Mouse (Mus musculus) A20 (cell line): Measurements from ENCODE around the gene Scly.

Experiments
- DNase-seq: peaks from one replicate; pipeline ENCODE4 v3.0.0-alpha.2; 2011; ENCODE audit warnings: low read depth, low spot score

Scly gene

DNA sequence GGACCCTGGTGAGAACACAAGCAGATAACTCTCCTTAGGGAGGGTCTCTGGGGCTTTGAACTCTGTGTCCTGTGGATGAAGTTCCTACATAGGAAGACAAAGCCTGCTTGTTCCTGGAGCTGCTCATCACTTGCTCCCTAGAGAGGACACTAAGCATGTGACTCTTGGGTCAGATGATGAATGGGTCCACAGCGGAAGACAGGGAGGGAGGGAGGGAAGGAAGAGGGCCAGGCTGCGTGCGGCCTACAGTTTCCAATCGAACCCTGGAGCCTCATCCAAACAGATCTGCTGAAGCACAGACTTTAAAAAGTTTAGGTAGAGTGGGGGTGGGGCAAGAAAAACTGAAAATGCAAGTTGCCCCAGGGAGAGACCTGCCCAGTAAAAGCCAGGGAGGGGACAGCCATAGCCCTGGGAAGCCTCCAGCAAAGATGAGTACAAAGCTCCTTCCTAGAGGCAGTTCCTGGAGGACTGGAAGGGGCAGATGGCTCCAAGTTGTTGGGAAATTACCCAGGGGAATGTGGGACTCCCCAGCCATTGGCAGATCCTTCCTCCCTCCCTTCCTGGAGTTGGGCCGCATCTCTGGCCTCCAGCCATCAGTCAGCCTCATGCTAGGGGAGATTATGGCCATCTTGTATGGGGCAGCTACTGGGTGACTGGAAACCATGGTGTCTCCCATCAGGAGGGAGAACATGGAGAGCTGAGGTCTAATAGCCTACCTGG, 1.7 kb downstream of the Scly start:
- no peak for DNase-seq

DNA sequence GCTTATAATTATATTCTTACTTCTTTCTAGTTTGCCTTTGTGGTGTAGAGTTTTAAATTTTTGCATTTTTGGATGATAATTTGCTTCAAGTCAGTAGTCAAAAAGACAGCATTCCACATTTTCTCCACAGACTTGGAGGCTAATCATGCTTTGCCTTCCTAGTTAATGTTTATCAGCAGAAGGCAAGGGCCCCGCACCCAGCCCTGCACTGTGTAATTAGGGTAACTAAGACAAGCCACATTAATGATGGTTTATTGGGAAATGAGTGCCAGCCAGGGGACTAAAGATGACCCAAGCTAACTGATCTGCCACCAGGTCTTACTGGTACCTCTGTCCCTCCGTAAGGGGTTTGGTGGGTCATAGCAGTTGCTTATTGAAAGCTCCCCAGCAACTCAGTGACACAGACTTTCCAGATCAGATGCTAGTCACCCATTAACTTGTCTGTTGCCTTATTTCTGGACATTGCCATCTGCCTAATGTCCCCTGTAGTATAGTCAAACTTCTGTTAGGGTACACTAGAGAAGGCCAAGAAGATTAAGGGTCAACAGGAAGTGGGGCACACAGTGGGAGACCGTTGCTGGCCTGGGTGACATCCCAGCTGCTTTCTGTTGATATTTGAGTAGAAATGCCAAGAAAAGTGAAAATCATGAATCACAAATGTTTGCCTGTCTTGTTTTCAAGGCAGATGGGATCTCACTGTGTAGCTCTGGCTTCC, 3.2 kb downstream of the Scly start:
- DNase-seq: no peak

DNA sequence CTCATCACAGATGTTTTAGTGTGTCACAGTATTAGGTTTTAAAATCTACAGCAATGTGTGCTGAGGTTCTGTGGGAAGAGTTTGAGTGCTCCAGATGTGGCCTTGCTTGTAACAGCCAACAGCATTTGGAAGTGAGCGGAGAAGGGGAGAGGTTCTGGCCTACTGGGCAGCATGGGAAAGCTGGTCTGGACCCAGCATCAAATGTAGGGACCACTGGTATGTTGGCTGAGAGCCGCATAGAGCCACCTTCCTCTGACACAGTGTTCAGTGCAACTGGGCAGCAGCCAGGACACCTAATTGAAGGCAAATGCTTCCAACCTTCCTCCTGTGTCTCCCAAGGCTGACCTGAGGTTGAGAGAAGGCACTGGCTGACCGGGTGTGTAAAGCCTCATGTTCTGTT, 3.9 kb downstream of the Scly start:
- no peak for DNase-seq

DNA sequence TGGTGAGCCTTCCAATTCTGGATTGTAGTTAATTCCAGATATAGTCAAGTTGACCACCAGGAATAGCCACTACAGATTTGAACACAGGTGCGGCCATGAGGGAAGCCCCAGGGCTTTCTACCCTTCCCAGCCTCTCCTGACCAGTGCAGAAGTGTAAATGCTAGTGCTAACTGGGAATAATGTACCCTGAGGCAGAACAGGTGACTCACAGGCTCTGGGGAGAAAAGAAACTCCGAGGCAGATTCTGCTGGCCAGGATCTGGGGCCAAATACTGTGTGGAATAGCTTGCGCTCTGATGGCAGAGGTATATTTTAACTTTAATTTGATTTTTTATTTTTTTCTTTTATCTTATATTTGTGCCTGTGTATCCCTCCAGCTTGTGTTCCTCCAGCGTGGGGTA, 6.5 kb downstream of the Scly start:
- no peak for DNase-seq

GRCm38 (mm10) chr1:91309366-91310085, 11.4 kb downstream of the Scly start:
- DNase-seq: no peak

DNA sequence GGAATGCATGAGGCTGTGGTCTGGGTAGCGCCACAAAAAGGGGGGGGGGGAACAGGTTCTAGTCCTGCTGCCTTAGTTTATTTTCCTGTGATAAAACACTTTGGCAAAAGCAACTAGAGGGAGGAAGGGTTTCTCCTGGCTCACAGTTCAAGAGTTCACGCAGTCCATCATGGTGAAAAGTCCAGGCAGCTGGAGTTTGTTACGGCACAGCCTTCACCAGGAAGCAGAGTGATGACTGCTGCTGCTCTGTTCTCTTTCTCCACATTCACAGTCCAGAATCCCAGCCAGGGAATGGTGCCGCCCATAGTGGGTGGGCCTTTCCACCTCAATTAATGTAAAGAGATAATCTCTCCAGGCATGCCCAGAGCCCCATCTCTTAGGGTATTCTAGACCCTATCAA, 14.1 kb downstream of the Scly start:
- no peak for DNase-seq

DNA sequence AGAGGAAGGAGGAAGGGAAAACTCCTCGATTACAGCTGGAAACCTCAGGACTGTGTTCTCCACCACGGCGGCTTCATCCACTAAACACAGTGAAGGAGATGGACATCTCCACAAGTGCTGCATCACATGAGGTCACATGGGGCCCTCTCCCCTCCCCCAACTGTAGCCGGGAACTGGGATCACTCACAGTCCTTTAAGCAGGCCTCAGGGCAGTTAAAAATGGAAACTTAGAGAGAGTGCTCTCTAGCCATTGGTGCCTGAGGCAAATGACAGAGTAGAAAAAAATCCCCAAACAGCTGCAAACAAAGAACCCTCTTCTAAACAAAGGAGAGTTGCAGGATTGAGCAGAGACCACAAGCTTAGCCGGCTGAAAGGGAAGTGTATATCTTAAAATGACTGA, 15.1 kb downstream of the Scly start:
- no peak for DNase-seq

DNA sequence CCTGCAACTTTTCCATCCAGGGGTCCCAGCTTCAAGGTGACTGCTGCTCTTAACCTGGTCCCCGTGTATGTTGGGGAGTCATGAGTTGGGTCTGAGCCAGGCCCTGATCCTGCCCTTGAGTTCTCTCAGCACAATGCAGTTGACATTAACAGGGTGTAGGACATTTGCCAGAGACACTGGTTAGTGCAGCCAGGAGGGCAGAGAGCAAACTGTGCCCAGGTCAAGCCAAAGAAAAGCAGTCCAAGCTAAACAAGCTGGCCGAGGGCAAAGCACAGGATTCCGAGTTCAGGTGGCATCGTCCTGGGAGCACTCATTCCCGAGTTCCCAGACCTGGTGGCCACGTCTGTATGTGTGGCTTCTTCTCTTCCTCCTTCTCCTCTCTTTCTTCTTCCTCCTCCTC, 19.5 kb downstream of the Scly start:
- DNase-seq: no peak

DNA sequence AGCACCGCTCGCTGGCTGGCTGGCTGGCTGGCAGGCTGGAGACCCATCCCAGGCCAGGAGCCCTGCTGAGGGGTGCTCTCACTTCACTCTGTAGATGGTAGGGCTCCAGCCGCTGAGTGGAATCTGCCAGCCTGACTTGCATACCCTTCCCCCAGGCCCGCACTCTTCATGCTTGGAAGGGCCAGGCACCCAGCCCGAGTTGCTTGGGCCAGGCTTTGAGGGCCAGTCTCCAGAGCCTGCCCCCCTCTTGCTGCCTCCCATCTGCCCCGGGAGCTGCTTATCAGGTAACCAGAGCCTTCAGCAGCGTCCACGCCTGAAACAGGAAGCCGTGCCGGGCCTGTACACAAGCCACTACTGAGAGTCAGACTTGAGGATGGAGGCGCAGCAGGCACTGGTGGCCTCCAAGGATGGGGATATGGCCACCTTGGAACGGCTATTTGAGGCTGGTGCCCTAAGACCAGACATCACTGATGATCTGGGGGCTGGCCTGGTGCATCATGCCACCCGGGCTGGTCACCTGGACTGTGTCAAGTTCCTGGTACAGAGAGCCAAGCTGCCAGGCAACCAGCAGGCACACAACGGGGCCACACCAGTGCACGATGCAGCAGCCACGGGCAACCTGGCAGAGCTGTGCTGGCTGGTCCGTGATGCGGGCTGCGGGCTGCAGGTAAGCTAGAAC, 23.8 kb downstream of the Scly start, which contains the start of gene Espnl:
Gene Espnl, plus strand, starts transcription at position 316 of the 679 bp plus-strand sequence.
- peak; percentile 28 for DNase-seq

DNA sequence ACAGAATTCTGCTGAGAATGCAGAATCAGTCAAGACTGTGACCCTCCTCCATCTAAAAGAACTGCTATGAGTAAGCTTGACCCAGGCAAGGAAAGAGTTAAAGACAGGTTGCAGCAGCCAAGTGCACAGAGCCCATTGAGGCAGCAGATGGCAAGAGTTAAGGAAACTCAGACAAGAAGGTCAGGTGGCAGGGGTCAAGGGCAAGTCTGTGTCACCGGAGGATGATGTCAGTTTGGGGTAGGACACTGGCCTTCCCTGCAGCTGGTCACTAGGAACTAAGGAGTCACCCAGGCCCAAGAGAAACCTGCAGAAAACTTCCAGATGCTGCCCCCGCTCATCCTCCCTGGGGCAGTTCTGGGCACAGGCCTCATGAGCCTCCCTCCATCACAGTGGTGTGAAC, 26.5 kb downstream of the Scly start:
- no peak for DNase-seq

GRCm38 (mm10) chr1:91325488-91326042, 27.4 kb downstream of the Scly start:
- DNase-seq: no peak

DNA sequence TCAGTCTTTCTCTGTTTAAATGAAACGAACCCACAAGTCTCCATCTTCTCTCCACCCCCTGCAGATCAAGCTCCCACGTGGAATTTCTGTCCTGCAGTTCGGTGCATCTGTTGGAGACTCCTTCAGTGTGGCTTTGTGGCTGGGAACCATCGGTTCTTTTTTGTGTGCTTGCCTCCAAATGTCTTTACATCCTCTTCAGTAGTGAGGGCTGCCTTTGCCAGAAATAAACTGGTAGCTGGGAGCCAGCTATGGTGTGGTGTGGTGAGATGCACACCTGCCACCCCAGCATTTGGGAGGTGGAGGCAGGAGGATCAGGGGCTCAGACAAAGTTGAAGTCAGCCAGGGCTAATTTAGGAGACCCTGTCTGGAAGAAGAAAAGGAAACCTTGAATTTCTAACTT, 34.0 kb downstream of the Scly start:
- no peak for DNase-seq

DNA sequence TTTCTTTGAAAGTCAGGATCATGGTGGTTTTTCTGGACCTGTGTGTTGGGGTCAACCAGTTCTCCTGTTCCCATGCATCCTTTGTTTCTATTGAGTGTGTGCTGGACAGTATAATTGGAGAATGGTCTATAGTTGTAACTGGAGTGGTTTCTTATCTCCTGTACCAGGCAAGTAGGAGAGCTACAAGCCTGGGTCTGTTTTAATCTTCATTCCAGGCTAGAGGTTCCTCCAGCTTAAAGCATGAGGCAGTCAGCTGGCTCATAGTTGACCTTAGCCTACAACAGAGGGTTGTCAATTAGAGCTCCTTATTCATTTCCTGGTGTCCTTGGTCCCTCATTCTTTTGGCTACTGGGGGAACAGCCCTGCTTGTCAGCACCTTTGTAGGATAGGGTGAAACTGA, 35.4 kb downstream of the Scly start:
- DNase-seq: no peak

DNA sequence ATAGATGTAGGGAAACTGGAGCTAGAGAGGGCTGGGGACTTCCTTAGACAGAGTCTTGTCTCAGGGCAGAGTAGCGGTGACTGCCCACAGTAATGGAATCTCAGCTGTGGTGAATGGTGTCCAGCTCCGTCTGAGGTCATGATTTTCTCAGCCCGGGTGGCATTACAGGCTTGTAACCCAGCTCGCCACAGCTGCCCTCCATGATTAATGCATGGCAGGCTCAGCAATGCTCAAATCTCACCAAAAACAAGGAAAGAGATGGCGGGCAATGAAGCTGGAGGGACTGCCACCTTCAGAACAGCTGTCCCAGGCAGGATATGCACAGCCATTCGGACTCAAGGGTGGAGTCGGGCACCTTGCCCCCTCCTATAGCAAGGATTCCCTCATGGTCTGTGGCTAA, 39.2 kb downstream of the Scly start:
- no peak for DNase-seq

- DNase-seq: no peak
Observed at GRCm38 (mm10) chr1:91344001-91344400, 45.9 kb downstream of the Scly start.

DNA sequence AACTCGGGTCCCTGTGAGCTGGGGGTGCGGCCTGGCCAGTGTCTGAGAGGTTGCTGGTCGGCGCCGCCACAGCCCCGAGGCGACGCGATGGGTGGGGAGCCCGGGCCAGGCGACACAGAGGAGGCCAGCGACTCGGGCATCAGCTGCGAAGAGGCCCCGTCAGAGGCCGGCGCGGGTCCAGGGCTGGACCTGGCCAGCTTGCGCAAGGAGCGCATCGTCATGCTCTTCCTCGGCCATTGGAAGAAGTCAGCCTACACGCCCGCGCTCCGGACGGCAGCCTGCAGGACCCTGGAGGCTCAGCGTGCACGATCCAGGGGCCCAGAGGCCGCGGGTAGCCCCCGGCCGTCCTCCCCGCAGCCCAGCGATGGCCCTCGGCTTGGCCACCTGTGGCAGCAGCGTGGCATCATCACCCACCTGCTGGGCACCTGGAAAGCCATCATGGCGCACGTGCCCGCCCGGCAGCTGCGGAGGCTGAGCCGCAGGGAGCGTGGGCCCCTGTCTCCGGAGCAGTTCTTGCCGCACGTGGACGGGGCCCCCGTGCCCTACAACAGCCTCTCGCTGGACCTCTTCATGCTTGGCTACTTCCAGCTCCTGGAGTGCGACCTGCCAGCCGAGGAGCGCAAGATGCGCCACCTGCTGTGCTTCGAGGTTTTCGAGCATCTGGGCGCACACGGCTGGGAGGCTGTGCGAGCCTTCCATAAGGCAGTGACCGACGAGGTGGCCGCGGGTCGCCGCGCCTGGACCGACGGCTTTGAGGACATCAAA, 47.0 kb downstream of the Scly start:
- no peak for DNase-seq

GRCm38 (mm10) chr1:91346892-91347291, 48.8 kb downstream of the Scly start:
- peak; percentile 62 for DNase-seq

DNA sequence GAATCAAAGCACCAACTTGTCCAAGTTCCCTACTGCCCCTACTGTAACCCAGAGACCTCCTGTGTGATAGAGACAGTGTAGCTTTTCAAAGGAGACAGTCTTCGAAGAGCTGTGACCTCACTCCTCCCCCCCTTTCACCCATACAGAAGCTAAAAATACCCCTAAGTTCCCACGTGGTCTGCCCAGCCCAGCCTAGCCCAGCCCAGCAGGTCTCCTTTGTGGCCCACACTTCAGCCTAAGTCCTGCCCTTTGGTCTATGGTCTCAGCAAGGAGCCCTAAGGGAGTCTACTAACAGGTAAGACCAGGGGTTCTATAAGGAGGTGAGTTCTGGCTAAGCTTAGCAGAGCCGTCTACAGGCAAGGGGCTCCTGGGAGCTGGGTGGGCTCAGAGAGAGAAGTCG, 52.7 kb downstream of the Scly start, which contains the start of gene Klhl30:
Gene Klhl30, plus strand, starts transcription at position 176 of the 400 bp plus-strand sequence.
- DNase-seq: no peak

DNA sequence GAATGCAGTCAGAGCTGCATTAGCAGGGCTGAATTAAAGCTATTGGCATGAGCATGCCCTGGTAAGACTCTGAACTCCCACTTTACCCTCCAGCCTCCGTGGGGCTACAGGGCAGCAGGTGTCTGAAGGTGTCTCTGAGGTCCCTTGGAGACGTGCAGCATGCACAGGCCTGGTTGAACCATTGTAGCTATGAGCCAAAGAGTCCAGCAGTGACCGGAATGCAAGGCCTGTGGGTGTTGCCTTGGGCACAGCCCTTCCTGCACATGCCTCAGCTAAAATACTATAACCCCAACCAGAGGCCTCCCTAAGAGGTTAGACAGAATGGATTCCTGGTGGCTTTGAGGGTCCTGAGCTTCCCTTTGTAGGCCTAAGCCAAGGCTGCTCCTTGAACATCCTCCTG, 53.1 kb downstream of the Scly start:
- no peak for DNase-seq

- no peak for DNase-seq
Observed at GRCm38 (mm10) chr1:91352277-91352676, 54.1 kb downstream of the Scly start.

DNA sequence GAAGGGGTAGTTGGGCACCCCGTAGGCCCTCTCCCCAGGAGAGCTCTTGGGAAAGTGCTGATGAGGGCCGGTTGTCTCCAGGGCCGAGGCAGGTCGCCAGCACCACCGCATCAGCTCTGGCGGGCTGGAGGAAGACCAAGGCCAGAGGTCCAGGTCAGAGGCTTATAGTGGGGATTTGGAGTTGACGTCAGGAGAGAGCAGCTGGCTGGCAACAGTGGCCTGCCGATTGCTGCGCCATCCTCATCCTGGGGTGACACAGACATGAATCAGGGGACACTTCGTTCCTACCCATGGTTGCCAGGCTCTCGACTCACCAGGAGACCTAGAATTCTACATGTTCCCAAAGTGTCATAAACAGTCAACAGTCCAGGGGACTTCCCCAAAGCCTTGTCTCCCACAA, 58.0 kb downstream of the Scly start:
- DNase-seq: no peak
